Mouse (Mus musculus) small intestine, adult 2 months (tissue): Measurements from ENCODE around the gene Cstb. TPM values are rescaled to one million over a fixed set of nuclear protein-coding genes. Genes with fewer than 3 reads are reported as not detected.

ENCODE experiments used
- H3K27ac ChIP-seq: fragments of 200-500 bp; 2 replicates; pipeline ENCODE4 v1.5.1; 2012; ENCODE audit warnings: low read depth, low read length, control low read depth, inconsistent platforms; ENCODE audit not compliant: insufficient read depth
- H3K27me3 ChIP-seq: fragments of 200-500 bp; 2 replicates; pipeline ENCODE4 v1.6.1; 2012; ENCODE audit warnings: mild to moderate bottlenecking, moderate library complexity, low read length, inconsistent platforms; ENCODE audit not compliant: control insufficient read depth, insufficient read depth
- H3K36me3 ChIP-seq: fragments of 200-500 bp; 2 replicates; pipeline ENCODE4 v1.6.1; 2012; ENCODE audit warnings: mild to moderate bottlenecking, low read length, control low read depth, inconsistent platforms; ENCODE audit not compliant: control insufficient read depth, insufficient read depth
- H3K4me1 ChIP-seq: fragments of 200-500 bp; 2 replicates; pipeline ENCODE4 v1.6.1; 2012; ENCODE audit warnings: low read length, inconsistent platforms, mixed read lengths; ENCODE audit not compliant: control insufficient read depth, insufficient read depth, insufficient read length
- H3K4me3 ChIP-seq: fragments of 200-500 bp; 2 replicates; pipeline ENCODE4 v1.5.1; 2012; ENCODE audit warnings: low read depth, mild to moderate bottlenecking, control low read depth, inconsistent platforms, low read length, moderate library complexity
- CTCF ChIP-seq: fragments of 200-500 bp; IDR thresholded peaks from 2 replicates; pipeline ENCODE4 v1.5.1; 2012; ENCODE audit warnings: low read depth, mild to moderate bottlenecking, control low read depth, inconsistent platforms, low read length, moderate library complexity, mixed read lengths; ENCODE audit not compliant: insufficient replicate concordance, insufficient read length; ENCODE audit errors: extremely low read depth
- POLR2A ChIP-seq: fragments of 200-500 bp; IDR thresholded peaks from 2 replicates; pipeline ENCODE4 v1.6.1; 2012; ENCODE audit warnings: low read depth, mild to moderate bottlenecking, control low read depth, inconsistent platforms, low read length, moderate library complexity
- WGBS: fragments of 180-500 bp; shearing (Covaris S2); methylation state at CpG from one replicate; pipeline ENCODE4 v1.1.7; 2018; 5-methylcytosine and 5-hydroxymethylcytosine counted together
- polyA plus RNA-seq: library from polyadenylated mRNA; depleted of rRNA; stranded (reverse); fragments of >200 nt; gene quantifications from 2 replicates; pipeline ENCODE4 v1.2.3, GENCODE M21; 2012

Cstb gene
- polyA plus RNA-seq, 1 experiment: 21.1 TPM

DNA sequence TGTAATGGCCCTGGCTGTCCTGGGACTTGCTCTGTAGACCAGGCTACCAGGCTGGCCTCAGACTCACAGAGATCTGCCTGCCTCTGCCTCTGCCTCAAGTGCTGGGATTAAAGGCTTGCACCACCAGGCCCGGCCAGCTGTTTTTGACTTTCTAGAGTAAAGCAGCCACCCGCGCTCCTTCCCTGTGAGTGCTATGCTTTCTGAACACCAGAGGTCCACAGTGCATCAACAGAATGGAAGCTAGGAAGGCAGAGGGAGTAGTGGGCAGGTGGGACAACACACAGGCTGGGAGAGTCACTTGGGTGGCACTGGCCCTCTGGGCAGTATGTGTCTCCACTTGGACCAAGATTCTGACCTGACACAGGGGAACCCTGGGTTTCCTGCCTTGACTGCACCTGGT, 30.1 kb upstream of the Cstb start:
- no peaks in the 10 kb centered on the region; the same call in 1 of the 2 replicates for H3K4me1 ChIP-seq
- no peaks in the 10 kb centered on the region for H3K27me3 ChIP-seq
- WGBS: 94% methylated on average over 3 of the region's 3 CpGs
- TF ChIP-seq CTCF (no peak), POLR2A (no peak)
- H3K27ac ChIP-seq: no peak overlapping the region
- peaks cover 4% of the 10 kb centered on the region for H3K36me3 ChIP-seq
- no peak overlapping the region for H3K4me3 ChIP-seq

GRCm38 (mm10) chr10:78395819-78396624, 29.4 kb upstream of the Cstb start:
- Histone ChIP-seq H3K36me3 (peaks cover 8% of the 10 kb centered on the region), H3K4me1 (no peaks in the 10 kb centered on the region), H3K4me3 (no peak overlapping the region), H3K27me3 (no peaks in the 10 kb centered on the region), H3K27ac (no peak overlapping the region)
- TF ChIP-seq CTCF (peak; percentile 92), POLR2A (no peak)
- 14% methylated on average over 17 of the region's 17 CpGs for WGBS

DNA sequence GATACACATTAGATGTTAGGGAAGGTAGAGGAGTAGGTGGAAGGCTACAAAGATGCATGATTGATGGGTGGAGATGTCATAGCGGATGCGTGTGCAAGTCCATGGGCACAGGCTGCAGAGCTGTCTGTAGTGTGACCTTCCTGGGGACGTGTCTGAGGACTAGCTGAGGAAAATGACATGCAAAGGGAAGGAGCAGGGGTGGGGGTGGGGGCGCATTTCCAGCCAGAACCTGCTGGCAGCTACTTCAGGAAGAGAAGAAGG, 28.9 kb upstream of the Cstb start:
- no peaks in the 10 kb centered on the region for H3K4me1 ChIP-seq
- TF ChIP-seq POLR2A: no peak
- no peak for TF ChIP-seq CTCF
- H3K27ac ChIP-seq: no peak overlapping the region
- no peaks in the 10 kb centered on the region for H3K27me3 ChIP-seq
- H3K36me3 ChIP-seq: peaks cover 12% of the 10 kb centered on the region
- WGBS: 54% methylated on average over 4 of the region's 4 CpGs
- no peak overlapping the region for H3K4me3 ChIP-seq

DNA sequence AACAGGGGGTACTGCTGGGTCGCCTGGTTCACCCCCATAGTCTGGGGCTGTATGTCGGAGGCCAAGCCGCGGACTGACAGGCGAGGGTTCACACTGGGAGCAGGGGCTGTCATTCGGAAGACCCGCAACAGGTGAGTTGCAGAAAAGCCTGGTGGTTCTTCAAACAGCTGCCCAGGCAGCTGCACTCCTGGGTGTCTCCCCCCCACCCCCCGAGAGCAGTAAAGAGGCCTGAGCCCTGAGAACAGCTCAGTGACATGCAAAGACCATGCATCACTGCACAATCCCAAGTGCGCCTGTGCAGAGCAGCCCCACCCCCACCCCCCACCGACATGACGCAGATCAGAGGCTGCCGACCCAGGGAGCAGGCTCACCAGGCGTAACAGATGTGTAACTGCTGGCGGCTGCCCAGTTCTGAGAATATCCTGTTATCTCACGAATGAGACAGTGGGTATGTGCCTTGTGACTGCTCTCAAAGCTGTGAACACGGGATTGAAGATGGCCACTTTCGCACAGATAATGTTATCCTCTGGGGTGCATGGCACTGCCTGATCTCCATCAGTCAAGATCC, 26.3 kb upstream of the Cstb start:
- H3K27ac ChIP-seq: no peak overlapping the region
- WGBS: 50% methylated on average over 17 of the region's 17 CpGs
- H3K4me1 ChIP-seq: no peaks in the 10 kb centered on the region
- H3K27me3 ChIP-seq: no peaks in the 10 kb centered on the region
- peaks cover 37% of the 10 kb centered on the region for H3K36me3 ChIP-seq
- TF ChIP-seq CTCF (no peak), POLR2A (no peak)
- H3K4me3 ChIP-seq: no peak overlapping the region

GRCm38 (mm10) chr10:78401127-78401526, 24.3 kb upstream of the Cstb start:
- Histone ChIP-seq H3K27ac (no peak overlapping the region), H3K4me3 (no peak overlapping the region), H3K36me3 (peaks cover 54% of the 10 kb centered on the region), H3K27me3 (no peaks in the 10 kb centered on the region), H3K4me1 (no peaks in the 10 kb centered on the region)
- 88% methylated on average over 2 of the region's 2 CpGs for WGBS
- TF ChIP-seq POLR2A: no peak
- no peak for TF ChIP-seq CTCF

GRCm38 (mm10) chr10:78402301-78402922, 23.1 kb upstream of the Cstb start:
- 91% methylated on average over 14 of the region's 14 CpGs for WGBS
- H3K27me3 ChIP-seq: no peaks in the 10 kb centered on the region
- TF ChIP-seq POLR2A: no peak
- TF ChIP-seq CTCF: no peak
- no peaks in the 10 kb centered on the region for H3K4me1 ChIP-seq
- H3K4me3 ChIP-seq: no peak overlapping the region
- peaks cover 66% of the 10 kb centered on the region for H3K36me3 ChIP-seq
- no peak overlapping the region for H3K27ac ChIP-seq

- no peaks in the 10 kb centered on the region for H3K4me1 ChIP-seq
- WGBS: 82% methylated on average over 6 of the region's 6 CpGs
- H3K27ac ChIP-seq: no peak overlapping the region
- H3K4me3 ChIP-seq: no peak overlapping the region
- peaks cover 80% of the 10 kb centered on the region for H3K36me3 ChIP-seq
- no peak for TF ChIP-seq CTCF
- TF ChIP-seq POLR2A: no peak
- no peaks in the 10 kb centered on the region for H3K27me3 ChIP-seq
Observed at GRCm38 (mm10) chr10:78406152-78406551, 19.3 kb upstream of the Cstb start.
